Mouse (Mus musculus): ENCODE results near the gene Papss1.

GRCm38 (mm10) chr3:131608112-131608511 lies 43.5 kb downstream of the Papss1 start:
- TF ChIP-seq POLR2A (IDR thresholded peaks at IDR 0.05; ENCODE audit: low read depth, low read length) (no peak), CTCF (conservative IDR thresholded peaks at IDR 0.05; ENCODE audit: insufficient read depth, insufficient read length, low read depth, low read length) (no peak)
